Mouse (Mus musculus) Patski (cell line): Measurements from ENCODE around the gene Plet1. TPM values are rescaled to one million over a fixed set of nuclear protein-coding genes. Genes with fewer than 3 reads are reported as not detected.

Experiments used
- ATAC-seq: fragments of 100-300 bp; one replicate; pipeline ENCODE4 v1.8.0; 2021
- CTCF ChIA-PET: fragments of 350-600 bp; sonication (Branson Sonifier 250); formaldehyde crosslinking; loops from one replicate; lab custom pipeline; 2022; ENCODE audit warnings: inconsistent platforms; lab: Charles Lee
- POLR2A ChIA-PET: fragments of 350-600 bp; sonication (Branson Sonifier 250); formaldehyde crosslinking; loops from one replicate; lab custom pipeline; 2022; ENCODE audit warnings: antibody characterized with exemption, inconsistent platforms; lab: Charles Lee
- DNase-seq: peaks from one replicate; pipeline ENCODE4 v3.0.0-alpha.2; 2011; ENCODE audit warnings: low read depth, low spot score
- H3K27me3 ChIP-seq: fragments of 371-371 bp; one replicate; pipeline ENCODE4 v1.5.1; 2021
- CTCF ChIP-seq: fragments of 100-300 bp; IDR thresholded peaks from one replicate; pipeline ENCODE4 v1.5.1; 2021
- in situ Hi-C: fragments of 300-500 bp; cut with MboI; formaldehyde crosslinking; loops from 3 replicates; pipeline ENCODE4 v1.11.1; 2018; ENCODE audit warnings: low pct_unique_long_range_greater_than_20kb, mixed read lengths
- polyA plus RNA-seq: library from polyadenylated mRNA; unstranded; gene quantifications from one replicate; pipeline ENCODE4 v1.2.3, GENCODE M21; 2021

The Plet1 gene
- polyA plus RNA-seq, 1 experiment from 2014 or later: 0.08 TPM

DNA sequence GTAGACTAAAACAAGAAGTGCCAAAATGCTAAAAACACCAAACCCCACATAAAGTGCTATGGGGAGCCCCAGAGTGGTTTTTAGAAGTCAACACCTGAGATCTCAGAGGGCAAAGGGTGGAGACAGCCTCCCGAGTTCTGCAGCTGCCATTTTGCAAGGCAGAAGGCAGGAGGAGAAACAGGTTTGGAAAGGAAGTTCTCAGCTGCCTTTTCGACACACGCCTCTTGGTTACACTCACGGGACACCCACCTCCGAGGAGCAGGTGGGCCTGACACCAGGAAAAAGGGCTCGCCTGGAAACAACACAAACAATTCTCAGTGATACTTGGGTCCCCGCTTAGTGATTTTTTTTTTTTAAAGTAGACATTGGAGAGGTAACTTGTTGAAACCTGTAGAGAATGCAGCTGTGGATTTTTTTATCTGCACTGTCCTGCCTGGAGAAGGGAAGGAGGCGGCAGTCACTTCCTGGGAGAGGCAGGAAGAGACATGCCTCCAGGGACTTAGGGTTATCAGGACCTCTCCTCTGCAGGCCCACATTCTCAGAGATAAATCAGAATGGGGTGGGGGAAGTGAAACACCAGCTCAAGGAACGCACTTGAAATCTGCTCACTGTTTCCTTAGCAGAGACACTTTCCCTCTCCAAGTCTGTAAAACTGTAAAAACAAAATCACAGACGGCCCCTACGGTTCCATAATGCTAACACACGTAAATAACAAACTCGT is 23.0 kb upstream of the Plet1 start:
- in situ Hi-C loops: no loop called here

DNA sequence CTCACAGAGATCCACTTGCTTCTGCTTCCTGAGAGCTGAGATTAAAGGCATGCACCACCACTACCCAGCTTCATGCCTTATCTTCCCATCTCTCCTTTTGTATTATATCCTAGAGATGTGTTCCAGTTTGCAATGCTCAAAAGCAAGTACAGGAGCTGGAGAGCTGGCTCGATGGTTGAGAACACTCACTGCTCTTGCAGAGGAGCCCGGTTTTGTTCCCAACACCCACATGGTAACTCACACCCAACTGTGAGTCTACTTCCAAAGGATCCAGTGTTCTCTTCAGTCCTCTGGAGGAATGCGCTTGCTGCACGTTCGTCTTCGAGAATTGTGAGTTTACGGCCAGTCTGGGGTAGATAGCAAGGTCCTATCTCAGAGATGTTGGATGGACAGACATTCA is 19.0 kb upstream of the Plet1 start:
- POLR2A ChIA-PET: no interaction called here
- CTCF ChIA-PET: no interaction called here
- in situ Hi-C loops: no loop called here
- no peaks in the 10 kb centered on the region for H3K27me3 ChIP-seq
- no peak for TF ChIP-seq CTCF
- no peak for DNase-seq
- no peak for ATAC-seq

More for the DNA sequence above, 23.0 kb upstream of the Plet1 start:
- DNase-seq (no peak), ATAC-seq (no peak)
- TF ChIP-seq CTCF: no peak
- H3K27me3 ChIP-seq: no peaks in the 10 kb centered on the region
- ChIA-PET POLR2A (no interaction called here), CTCF (interaction anchor here (1.2 to 1.6 kb wide), 2 partner anchors 10 to 47 kb away, joined by 3 to 4 read pairs; no protein-coding TSS in a partner anchor)

DNA sequence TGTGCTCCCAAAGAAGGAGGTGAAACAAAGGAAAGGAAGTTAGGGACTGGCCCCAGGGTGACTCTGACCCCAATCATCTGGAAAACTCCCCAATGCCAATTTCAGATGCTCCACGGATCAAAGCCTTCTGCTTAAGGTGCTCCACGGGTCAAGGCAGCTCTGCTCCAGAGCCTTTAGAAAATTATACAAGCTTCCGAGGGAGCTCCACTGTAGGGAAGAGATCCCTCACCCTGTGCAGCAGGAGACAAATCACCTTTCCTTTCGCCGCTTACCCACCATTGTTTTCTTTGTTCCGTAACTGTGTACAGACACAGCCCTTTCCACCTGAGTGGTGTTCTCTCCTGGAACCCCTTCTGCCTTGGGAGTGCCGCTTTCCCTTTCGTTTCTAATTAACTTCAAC is 18.6 kb upstream of the Plet1 start:
- no peak for TF ChIP-seq CTCF
- ChIA-PET CTCF (no interaction called here), POLR2A (no interaction called here)
- DNase-seq (no peak), ATAC-seq (no peak)
- in situ Hi-C loops: no loop called here
- no peaks in the 10 kb centered on the region for H3K27me3 ChIP-seq

DNA sequence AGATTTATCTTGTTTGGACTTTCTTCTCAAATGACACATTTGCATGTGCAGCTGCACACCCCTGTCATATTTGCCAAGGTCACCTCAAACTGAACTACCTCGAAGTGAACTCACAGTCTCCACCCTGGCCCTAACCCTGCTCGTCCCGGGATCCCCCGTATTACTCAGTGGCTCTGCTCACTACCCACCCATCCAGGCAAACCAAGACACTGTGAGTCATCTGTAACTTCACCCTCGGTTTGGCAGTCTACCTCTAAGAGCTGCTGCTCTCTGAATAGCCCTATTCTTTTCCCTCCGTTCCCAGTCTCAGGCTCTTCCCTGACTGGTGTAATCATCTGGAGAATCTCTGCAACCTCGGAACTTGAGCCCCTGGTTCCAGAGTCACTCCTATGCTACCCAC is 17.7 kb upstream of the Plet1 start:
- in situ Hi-C loops: no loop called here
- DNase-seq (peak; percentile 66), ATAC-seq (peak; percentile 41)
- ChIA-PET POLR2A (interaction anchor here (0.6 kb wide), 1 partner anchor 163 kb away, joined by 6 read pairs; no protein-coding TSS in a partner anchor), CTCF (interaction anchor here (1.2 kb wide), 1 partner anchor 51 kb away, joined by 4 read pairs; no protein-coding TSS in a partner anchor)
- TF ChIP-seq CTCF: no peak
- H3K27me3 ChIP-seq: no peaks in the 10 kb centered on the region

DNA sequence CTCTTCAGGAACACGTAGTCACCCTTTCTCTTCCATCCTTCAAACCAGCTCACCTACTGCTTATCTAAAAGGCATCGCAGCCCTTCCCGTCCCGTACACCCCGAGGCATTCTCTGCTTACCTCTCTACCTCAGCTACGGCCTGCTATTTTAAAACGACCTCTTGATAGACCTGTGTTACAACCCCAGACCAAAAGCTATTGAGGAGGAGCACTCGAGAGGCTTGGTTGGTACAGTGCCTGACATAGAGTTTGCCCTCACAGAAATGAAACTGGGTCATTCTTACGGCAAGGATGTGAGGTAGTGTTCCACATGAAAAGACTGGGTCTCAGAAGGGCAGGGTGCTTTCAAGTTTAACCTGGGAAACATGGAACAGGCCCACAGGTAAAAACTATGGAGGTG is 17.1 kb upstream of the Plet1 start:
- no peaks in the 10 kb centered on the region for H3K27me3 ChIP-seq
- ChIA-PET POLR2A (no interaction called here), CTCF (interaction anchor here (1.2 kb wide), 1 partner anchor 51 kb away, joined by 4 read pairs; no protein-coding TSS in a partner anchor)
- DNase-seq: no peak
- no peak for TF ChIP-seq CTCF
- in situ Hi-C loops: no loop called here
- no peak for ATAC-seq

DNA sequence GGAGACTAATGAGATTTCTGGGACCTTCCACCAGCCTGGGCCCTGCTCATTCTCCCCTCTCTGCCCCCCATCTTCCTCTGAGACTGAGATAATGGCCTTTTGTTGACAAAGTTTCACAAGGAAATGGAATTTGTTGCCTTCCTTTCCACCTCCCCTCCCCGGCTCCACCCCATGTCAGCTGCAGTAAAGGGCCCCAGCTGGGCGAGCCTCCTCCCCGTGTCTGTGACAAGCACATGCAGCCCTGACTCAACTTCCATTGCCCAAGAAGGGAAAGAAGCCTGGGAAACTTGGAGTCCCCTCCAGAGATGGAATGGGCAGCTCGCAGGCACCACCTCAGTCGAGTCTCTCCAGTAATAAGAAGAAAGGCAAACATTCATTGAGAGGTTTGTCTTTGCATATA is 15.5 kb upstream of the Plet1 start:
- DNase-seq: no peak

DNA sequence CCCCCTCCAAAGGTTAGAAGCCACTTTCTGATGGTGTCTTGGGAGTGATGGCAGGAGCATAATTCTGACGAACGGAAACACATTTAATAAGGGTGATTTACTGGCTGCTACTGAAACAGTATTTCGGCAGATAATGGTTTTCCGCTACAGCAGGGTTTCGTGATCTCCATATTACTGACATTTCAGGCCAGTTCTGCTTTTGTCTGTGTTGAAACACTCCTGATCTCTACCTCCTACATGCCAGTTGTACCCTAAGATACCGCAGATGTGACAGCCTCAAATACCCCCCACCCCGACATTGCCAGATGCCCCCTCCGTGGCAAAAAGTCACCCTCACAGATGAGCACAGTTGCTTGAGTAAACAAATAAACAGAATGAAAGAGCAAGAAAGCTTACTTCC is 14.8 kb upstream of the Plet1 start:
- ChIA-PET CTCF (no interaction called here), POLR2A (no interaction called here)
- TF ChIP-seq CTCF: no peak
- peaks cover 5% of the 10 kb centered on the region for H3K27me3 ChIP-seq
- in situ Hi-C loops: no loop called here
- ATAC-seq (no peak), DNase-seq (no peak)

More for the DNA sequence above, 15.5 kb upstream of the Plet1 start:
- in situ Hi-C loops: no loop called here
- CTCF ChIA-PET: no interaction called here
- no peak for TF ChIP-seq CTCF
- no peak for ATAC-seq
- POLR2A ChIA-PET: no interaction called here
- peaks cover 3% of the 10 kb centered on the region for H3K27me3 ChIP-seq

DNA sequence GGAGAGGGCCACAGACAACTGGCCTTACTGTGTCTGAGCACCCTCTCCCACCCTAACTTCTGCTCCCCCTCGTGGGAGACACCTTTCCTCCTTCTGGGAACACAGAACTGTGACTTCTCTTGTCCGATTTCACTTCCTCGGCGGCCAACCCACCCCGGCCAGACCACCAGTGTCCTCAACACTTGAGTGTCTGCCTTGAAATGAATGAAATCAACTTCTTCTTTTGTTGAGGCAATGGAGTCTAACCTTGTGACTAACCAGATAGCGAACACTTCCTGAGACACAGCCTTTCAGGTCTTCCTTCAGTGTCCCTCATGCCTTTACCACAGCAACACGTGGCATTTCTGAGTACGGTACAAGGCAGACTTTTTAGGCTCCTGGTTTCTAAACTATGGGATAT is 11.6 kb upstream of the Plet1 start:
- CTCF ChIA-PET: interaction anchor here (1.5 to 2.0 kb wide), 2 partner anchors 12 to 25 kb away, joined by 3 to 4 read pairs; no protein-coding TSS in a partner anchor
- ATAC-seq (no peak), DNase-seq (no peak)
- POLR2A ChIA-PET: no interaction called here
- TF ChIP-seq CTCF: no peak
- peaks cover 5% of the 10 kb centered on the region for H3K27me3 ChIP-seq
- in situ Hi-C loops: no loop called here

DNA sequence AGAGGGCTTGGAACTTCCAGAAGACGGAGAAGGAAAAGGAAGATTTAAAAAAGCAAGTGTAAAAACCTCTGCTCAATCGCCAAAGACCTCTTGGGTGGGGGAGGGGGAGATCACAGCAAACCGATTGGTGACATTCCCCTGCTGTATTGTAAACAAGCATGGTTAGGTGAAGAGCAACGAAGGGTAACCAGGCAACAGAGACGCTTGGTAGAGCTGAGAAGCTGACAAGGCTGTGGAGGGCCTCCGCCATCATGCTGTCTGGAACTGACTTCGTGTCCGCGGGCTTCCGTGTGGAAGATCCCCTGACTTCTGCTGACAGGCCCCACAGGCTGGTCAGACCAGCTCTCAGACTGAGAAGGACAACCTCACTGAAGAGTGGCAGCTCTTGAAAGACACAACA is 8.8 kb upstream of the Plet1 start:
- DNase-seq (no peak), ATAC-seq (no peak)
- TF ChIP-seq CTCF: no peak
- ChIA-PET POLR2A (no interaction called here), CTCF (interaction anchor here (0.8 kb wide), 1 partner anchor 40 kb away, joined by 3 read pairs; no protein-coding TSS in a partner anchor)
- peaks cover 5% of the 10 kb centered on the region for H3K27me3 ChIP-seq
- in situ Hi-C loops: no loop called here

DNA sequence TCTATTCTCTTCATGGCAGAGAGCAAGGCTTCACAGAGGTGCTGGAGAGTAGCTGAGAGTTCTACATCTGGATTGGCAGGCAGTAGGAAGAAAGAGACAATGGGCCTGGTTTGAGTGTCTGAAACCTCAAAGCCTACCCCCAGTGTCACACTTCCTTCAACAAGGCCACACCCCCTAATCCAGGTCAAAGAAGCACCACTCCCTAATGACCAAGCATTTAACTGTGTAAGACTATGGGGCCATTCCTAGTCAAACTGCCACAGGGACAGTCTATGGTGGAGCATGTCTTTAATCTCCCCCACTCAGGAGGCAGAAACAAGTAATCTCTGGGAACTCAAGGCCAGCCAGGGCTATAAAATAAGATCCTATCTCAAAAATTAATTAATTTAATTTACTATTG is 3.5 kb upstream of the Plet1 start:
- ATAC-seq: no peak
- H3K27me3 ChIP-seq: no peaks in the 10 kb centered on the region
- no peak for TF ChIP-seq CTCF
- in situ Hi-C loops: no loop called here
- DNase-seq: no peak
- POLR2A ChIA-PET: interaction anchor here (0.6 kb wide), 1 partner anchor 57 kb away, joined by 3 read pairs; no protein-coding TSS in a partner anchor
- CTCF ChIA-PET: interaction anchor here (1.1 kb wide), 1 partner anchor 38 kb away, joined by 3 read pairs; no protein-coding TSS in a partner anchor

DNA sequence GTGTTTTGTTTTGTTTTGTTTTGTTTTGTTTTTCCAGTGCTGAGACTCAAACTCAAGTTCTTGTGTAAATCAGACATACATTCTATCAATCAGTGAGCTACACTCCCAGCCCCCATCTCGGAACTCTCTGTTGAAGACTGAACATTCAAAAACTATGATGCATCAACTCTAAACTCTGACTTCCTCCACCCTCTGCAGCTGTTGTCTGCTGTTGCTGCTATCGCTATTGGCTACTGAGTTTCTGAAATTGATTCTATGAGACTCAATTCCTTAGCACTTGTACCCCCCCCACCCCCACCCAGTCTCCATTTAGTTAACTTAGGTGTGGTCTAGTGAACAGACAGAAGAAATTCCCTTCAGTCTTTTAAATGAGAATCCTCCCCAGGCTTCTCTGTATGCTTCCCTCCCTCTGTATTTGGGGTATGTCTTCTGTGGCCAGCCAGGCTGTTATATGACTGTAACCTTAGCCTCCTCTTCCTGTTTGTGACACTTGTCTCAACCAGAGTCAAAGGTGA is 2.7 kb upstream of the Plet1 start:
- ChIA-PET CTCF (no interaction called here), POLR2A (interaction anchor here (0.6 kb wide), 2 partner anchors 56 to 1423 kb away, joined by 3 read pairs; no protein-coding TSS in a partner anchor)
- no peak for DNase-seq
- no peak for ATAC-seq
- H3K27me3 ChIP-seq: no peaks in the 10 kb centered on the region
- in situ Hi-C loops: no loop called here
- no peak for TF ChIP-seq CTCF
